Mouse (Mus musculus) megakaryocyte, embryonic 14.5 days (primary cell): ENCODE measurements around the gene Isg20l2. TPM values are rescaled to one million over a fixed set of nuclear protein-coding genes. Genes with fewer than 3 reads are reported as not detected.

Experiments
- H3K27me3 ChIP-seq: replicated peaks from 2 replicates; pipeline ENCODE3; 2012; ENCODE audit warnings: inconsistent platforms
- H3K36me3 ChIP-seq: replicated peaks from 2 replicates; pipeline ENCODE3; 2012; ENCODE audit warnings: low read length, inconsistent platforms, mixed read lengths
- H3K4me1 ChIP-seq: 2 replicates; pipeline ENCODE4 v1.6.1; 2012; ENCODE audit warnings: inconsistent platforms
- H3K4me3 ChIP-seq: replicated peaks from 2 replicates; pipeline ENCODE3; 2012; ENCODE audit warnings: moderate library complexity, mild to moderate bottlenecking, inconsistent platforms
- H3K9me3 ChIP-seq: 2 replicates; pipeline ENCODE4 v1.6.1; 2012; ENCODE audit warnings: inconsistent platforms
- FLI1 ChIP-seq: IDR thresholded peaks from 2 replicates; pipeline ENCODE4 v1.6.1; 2012; ENCODE audit warnings: low read length, inconsistent platforms, mixed read lengths
- GATA1 ChIP-seq: IDR thresholded peaks from 3 replicates; pipeline ENCODE4 v1.6.1; 2012; ENCODE audit warnings: mixed read lengths, low read length, inconsistent platforms, borderline replicate concordance
- polyA plus RNA-seq: library from polyadenylated mRNA; stranded (reverse); fragments of >175 nt; gene quantifications from 2 replicates; pipeline ENCODE4 v1.2.3, GENCODE M21; 2012; ENCODE audit warnings: low replicate concordance; ENCODE audit not compliant: insufficient read depth

Isg20l2 gene
- polyA plus RNA-seq, 1 experiment: 3.6 TPM

- Histone ChIP-seq H3K27me3 (peaks cover 81% of the 10 kb centered on the region), H3K4me3 (no peak overlapping the region), H3K36me3 (no peaks in the 10 kb centered on the region), H3K9me3 (peaks cover under 1% of the 10 kb centered on the region), H3K4me1 (peaks cover 17% of the 10 kb centered on the region)
- no peak for TF ChIP-seq FLI1
- no peak for TF ChIP-seq GATA1
Measured at GRCm38 (mm10) chr3:87972776-87973175, 42.7 kb downstream of the Isg20l2 start.

DNA sequence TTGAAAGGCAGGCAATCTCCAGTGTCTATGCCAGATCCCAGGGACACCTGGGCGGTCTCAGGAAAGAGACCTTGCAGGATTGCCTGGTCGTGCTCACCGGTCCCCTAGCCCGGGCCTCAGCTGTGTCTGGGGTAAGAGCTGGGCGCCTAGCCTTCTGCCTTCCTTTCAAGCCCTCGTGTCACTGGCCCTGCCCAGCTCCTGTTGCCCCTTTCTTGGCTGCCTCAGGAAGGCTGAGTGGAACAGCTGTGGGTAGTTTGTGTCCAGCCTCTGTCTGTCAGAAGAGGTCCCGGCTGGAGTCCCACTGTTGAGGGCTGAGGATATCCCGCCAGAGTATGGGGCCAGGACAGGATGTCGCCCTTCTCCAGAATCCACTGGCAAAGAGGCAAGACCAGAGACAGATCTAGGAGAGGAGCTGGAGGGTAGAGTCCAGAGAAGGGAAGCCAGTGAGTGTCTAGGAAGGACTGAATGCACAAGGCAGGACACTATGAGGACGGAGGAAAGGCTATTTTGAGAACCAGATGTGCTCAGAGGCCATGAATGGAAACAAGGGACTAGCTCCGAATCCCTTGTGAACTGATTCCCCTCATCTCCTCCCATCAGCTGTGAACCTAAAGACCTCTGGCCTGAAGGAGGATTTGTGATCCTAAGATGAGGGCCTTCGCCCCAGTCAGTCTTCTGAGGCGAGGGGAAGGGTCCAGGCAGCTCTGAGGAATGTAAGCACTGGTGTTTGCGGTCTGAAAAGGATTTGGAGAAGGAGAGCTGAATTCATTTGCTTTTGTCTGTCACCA lies 43.7 kb downstream of the Isg20l2 start:
- TF ChIP-seq GATA1: no peak
- no peak for TF ChIP-seq FLI1
- Histone ChIP-seq H3K9me3 (no peaks in the 10 kb centered on the region), H3K27me3 (peaks cover 84% of the 10 kb centered on the region), H3K4me3 (no peak overlapping the region), H3K36me3 (no peaks in the 10 kb centered on the region), H3K4me1 (peaks cover 17% of the 10 kb centered on the region)

DNA sequence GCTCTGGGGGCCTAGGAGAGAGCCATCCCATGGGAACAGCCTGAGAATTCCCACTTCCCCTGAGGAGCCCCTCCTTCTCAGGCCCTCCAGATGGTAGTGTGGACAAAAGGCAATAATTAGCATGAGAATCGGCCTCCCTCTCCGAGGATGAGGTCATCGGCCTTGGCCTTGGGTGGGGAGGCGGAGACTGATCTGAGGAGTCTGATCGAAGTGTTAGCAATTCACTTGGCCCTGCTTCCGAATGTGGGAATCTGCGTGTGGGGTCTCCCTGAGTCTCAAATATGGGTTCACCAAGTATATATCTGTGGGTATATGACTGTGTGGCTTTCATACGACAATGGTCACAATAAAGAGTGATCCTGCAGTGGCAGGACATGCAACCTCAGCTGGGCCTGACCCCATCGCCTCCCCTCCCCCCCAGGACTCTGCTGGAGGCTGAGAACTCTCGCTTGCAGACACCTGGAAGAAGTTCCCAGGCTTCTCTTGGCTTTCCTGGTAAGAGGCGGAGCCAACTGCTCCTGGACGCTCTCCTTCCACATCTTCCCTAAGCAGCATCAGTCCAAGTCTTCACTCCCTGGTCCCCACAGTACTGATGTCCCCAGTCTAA lies 44.4 kb downstream of the Isg20l2 start:
- peaks cover 89% of the 10 kb centered on the region for H3K27me3 ChIP-seq

GRCm38 (mm10) chr3:87979493-87979892 lies 49.4 kb downstream of the Isg20l2 start:
- Histone ChIP-seq H3K27me3 (peaks cover 91% of the 10 kb centered on the region), H3K36me3 (no peaks in the 10 kb centered on the region)

More for the DNA sequence above, 44.4 kb downstream of the Isg20l2 start:
- H3K4me3 ChIP-seq: no peak overlapping the region
- H3K36me3 ChIP-seq: no peaks in the 10 kb centered on the region
- no peaks in the 10 kb centered on the region for H3K9me3 ChIP-seq
- peaks cover 17% of the 10 kb centered on the region for H3K4me1 ChIP-seq
- TF ChIP-seq FLI1 (no peak), GATA1 (no peak)

GRCm38 (mm10) chr3:87980085-87980484 lies 50.0 kb downstream of the Isg20l2 start:
- Histone ChIP-seq H3K27me3 (peaks cover 89% of the 10 kb centered on the region), H3K9me3 (no peaks in the 10 kb centered on the region), H3K4me3 (no peak overlapping the region), H3K36me3 (no peaks in the 10 kb centered on the region), H3K4me1 (peaks cover 33% of the 10 kb centered on the region)
- TF ChIP-seq FLI1: no peak
- TF ChIP-seq GATA1: no peak

More at GRCm38 (mm10) chr3:87979493-87979892, 49.4 kb downstream of the Isg20l2 start:
- Histone ChIP-seq H3K4me1 (peaks cover 29% of the 10 kb centered on the region), H3K9me3 (no peaks in the 10 kb centered on the region), H3K4me3 (no peak overlapping the region)
- TF ChIP-seq GATA1: no peak
- TF ChIP-seq FLI1: no peak

DNA sequence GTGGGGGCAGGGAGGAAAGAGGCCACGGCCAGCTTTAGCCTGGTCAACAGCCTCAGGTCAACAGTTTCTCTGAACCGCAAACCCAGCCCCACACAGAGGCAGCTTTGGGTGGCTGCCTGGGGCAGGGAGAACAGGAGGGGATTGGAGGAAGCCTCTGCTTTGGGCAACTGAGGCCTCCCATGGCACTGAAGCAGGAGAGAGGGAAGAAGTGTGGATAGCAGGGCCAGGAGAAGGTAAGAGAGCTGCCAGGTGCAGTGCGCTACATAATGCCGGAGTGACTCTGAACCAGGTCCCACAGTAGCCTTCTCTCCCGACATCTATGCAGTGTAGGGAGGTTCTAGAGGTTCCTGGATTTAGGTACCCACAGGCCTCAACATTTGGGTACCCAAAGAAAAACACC lies 50.6 kb downstream of the Isg20l2 start:
- Histone ChIP-seq H3K27me3 (peaks cover 89% of the 10 kb centered on the region), H3K4me1 (peaks cover 39% of the 10 kb centered on the region), H3K9me3 (no peaks in the 10 kb centered on the region), H3K4me3 (no peak overlapping the region), H3K36me3 (no peaks in the 10 kb centered on the region)
- TF ChIP-seq FLI1 (no peak), GATA1 (no peak)

DNA sequence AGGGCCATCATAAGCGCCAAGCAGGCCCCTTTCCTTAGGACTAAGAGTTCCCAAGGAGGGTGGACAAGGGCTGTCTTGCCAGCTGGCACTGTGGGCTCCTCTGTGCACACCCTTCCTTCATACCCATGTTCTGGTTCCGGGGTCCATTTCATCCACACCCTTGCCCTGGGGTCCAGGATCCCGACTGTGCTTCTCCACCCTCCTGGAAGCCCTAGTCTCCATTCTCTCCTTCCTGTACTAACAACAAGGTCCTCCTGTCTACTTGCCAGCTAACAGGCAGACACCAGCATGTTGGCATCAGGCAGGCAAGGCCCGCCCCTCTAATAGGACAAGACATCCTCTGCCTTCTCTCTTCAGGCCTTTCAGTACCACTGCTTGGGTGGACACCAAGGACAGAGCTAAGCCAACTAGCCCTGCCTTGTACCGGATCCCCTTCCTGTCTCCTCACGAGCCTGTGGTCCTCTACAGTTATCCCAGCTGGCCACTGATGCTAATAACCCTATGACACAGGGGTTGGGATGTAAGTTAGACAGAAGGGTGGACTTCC lies 51.2 kb downstream of the Isg20l2 start:
- no peak overlapping the region for H3K4me3 ChIP-seq
- H3K9me3 ChIP-seq: no peaks in the 10 kb centered on the region
- TF ChIP-seq FLI1: no peak
- TF ChIP-seq GATA1: no peak
- H3K4me1 ChIP-seq: peaks cover 45% of the 10 kb centered on the region
- H3K27me3 ChIP-seq: peaks cover 90% of the 10 kb centered on the region
- H3K36me3 ChIP-seq: no peaks in the 10 kb centered on the region

- Histone ChIP-seq H3K9me3 (no peaks in the 10 kb centered on the region), H3K36me3 (no peaks in the 10 kb centered on the region), H3K27me3 (peaks cover 91% of the 10 kb centered on the region), H3K4me1 (peaks cover 53% of the 10 kb centered on the region), H3K4me3 (no peak overlapping the region)
- no peak for TF ChIP-seq FLI1
- TF ChIP-seq GATA1: no peak
Measured at GRCm38 (mm10) chr3:87981894-87982835, 52.1 kb downstream of the Isg20l2 start.

GRCm38 (mm10) chr3:87982836-87983601 lies 52.9 kb downstream of the Isg20l2 start:
- peaks cover 62% of the 10 kb centered on the region for H3K4me1 ChIP-seq
- TF ChIP-seq FLI1 (no peak), GATA1 (no peak)
- H3K9me3 ChIP-seq: no peaks in the 10 kb centered on the region
- H3K36me3 ChIP-seq: no peaks in the 10 kb centered on the region
- H3K4me3 ChIP-seq: peak overlapping the region; percentile 75
- peaks cover 91% of the 10 kb centered on the region for H3K27me3 ChIP-seq
